Mouse (Mus musculus): ENCODE data around the gene Mllt3.

GRCm38 (mm10) chr4:87731118-87731672, 302.0 kb downstream of the Mllt3 start:
- TF ChIP-seq MAX (IDR thresholded peaks at IDR 0.05; ENCODE audit: low read depth) (no peak), POLR2A (IDR thresholded peaks at IDR 0.05; ENCODE audit: insufficient read length, low read depth) (no peak), POLR2AphosphoS2 (IDR thresholded peaks at IDR 0.05; ENCODE audit: insufficient read length, low read depth) (no peak), TCF12 (IDR thresholded peaks at IDR 0.05; ENCODE audit: insufficient read depth, poor library complexity, severe bottlenecking) (no peak), MYOD1 (IDR thresholded peaks at IDR 0.05; ENCODE audit: control insufficient read depth in 1 of 3, insufficient read length in 2 of 3, low read depth in 2 of 3) (no peak), USF1 (IDR thresholded peaks at IDR 0.05; ENCODE audit: low read depth) (no peak), MYOG (IDR thresholded peaks at IDR 0.05; ENCODE audit: control insufficient read depth in 1 of 3, insufficient read depth in 1 of 3, insufficient read length in 2 of 3, low read depth in 2 of 3) (no peak), E2F4 (IDR thresholded peaks at IDR 0.05; ENCODE audit: insufficient read depth) (no peak), REST (IDR thresholded peaks at IDR 0.05; ENCODE audit: insufficient read depth, insufficient read length) (no peak), CEBPB (IDR thresholded peaks at IDR 0.05; ENCODE audit: insufficient read depth, poor library complexity, severe bottlenecking) (no peak)
